21 mouse cellular contexts compared by ENCODE assay signal in genomic region chr6:38863595-38863994, GRCm38 (mm10). TPM values are rescaled to one million over a fixed set of nuclear protein-coding genes. Genes with fewer than 3 reads are reported as not detected.
DNase-seq lines count a peak whose midpoint lies in the region; ATAC-seq and TF ChIP-seq lines count a peak whose summit lies in the region.
"Had no signal": no experiment of that assay in that cellular context is flagged by ENCODE, and none has a peak within 500 bp of the region (broad histone marks: within the 10 kb centered on the region; RNA-seq: fewer than 3 reads in every experiment).

No protein-coding gene starts in this region.

- in situ Hi-C loops in ES-E14 (cut with MboI; ENCODE audit: low sequenced_read_pairs in 2 of 2, unreplicated experiment in 2 of 2): no loop called here

- TF ChIP-seq CTCF in liver, postnatal 0 days (IDR thresholded peaks at IDR 0.05; ENCODE audit: low read depth): no peak
- no peak for TF ChIP-seq CTCF in cerebellum, adult 2 months (IDR thresholded peaks at IDR 0.05; ENCODE audit: borderline replicate concordance, insufficient read depth, low read depth, low read length)

- H3K4me3 ChIP-seq in intestine, embryonic 14.5 days (ENCODE audit: low read depth, low read length): no peak overlapping the region
- no peak overlapping the region for H3K4me3 ChIP-seq in intestine, embryonic 15.5 days (replicated peaks)
- no peak overlapping the region for H3K4me3 ChIP-seq in ES-E14 (ENCODE audit: insufficient read depth in 1 of 2, low read depth in 1 of 2, low read length in 2 of 2, poor library complexity in 1 of 2, severe bottlenecking in 1 of 2)
- no peak overlapping the region for H3K4me3 ChIP-seq in embryonic facial prominence, embryonic 14.5 days (ENCODE audit: low read depth, low read length)
- H3K4me3 ChIP-seq in liver, postnatal 0 days (ENCODE audit: low read depth, low read length): no peak overlapping the region
- no peak overlapping the region for H3K4me3 ChIP-seq in cerebellum, adult 2 months (replicated peaks; ENCODE audit: insufficient read depth, low read depth, low read length)
- H3K4me3 ChIP-seq: erythroblast, embryonic 14.5 days; forebrain, embryonic 15.5 days; heart, adult 2 months; heart, embryonic 15.5 days; hindbrain, embryonic 15.5 days; limb, embryonic 13.5 days; megakaryocyte, embryonic 14.5 days; stomach, embryonic 15.5 days had no signal

- no peak for TF ChIP-seq EP300 in liver, postnatal 0 days (IDR thresholded peaks at IDR 0.05; ENCODE audit: low read depth)

- H3K27ac ChIP-seq in intestine, embryonic 14.5 days (ENCODE audit: low read depth): no peak overlapping the region
- no peak overlapping the region for H3K27ac ChIP-seq in intestine, embryonic 15.5 days
- H3K27ac ChIP-seq in ES-E14 (ENCODE audit: insufficient read depth, low read depth, low read length, poor library complexity, severe bottlenecking): no peak overlapping the region
- no peak overlapping the region for H3K27ac ChIP-seq in embryonic facial prominence, embryonic 14.5 days (replicated peaks; ENCODE audit: low read depth, low read length)
- H3K27ac ChIP-seq in liver, postnatal 0 days (ENCODE audit: low read depth): no peak overlapping the region
- H3K27ac ChIP-seq in cerebellum, adult 2 months (ENCODE audit: insufficient read depth, low read length): no peak overlapping the region
- H3K27ac ChIP-seq: forebrain, embryonic 15.5 days; heart, adult 2 months; heart, embryonic 15.5 days; hindbrain, embryonic 15.5 days; limb, embryonic 13.5 days; stomach, embryonic 15.5 days had no signal

- no peak overlapping the region for H3K4me2 ChIP-seq in intestine, embryonic 14.5 days (ENCODE audit: low read length)
- no peak overlapping the region for H3K4me2 ChIP-seq in intestine, embryonic 15.5 days (replicated peaks)
- no peak overlapping the region for H3K4me2 ChIP-seq in embryonic facial prominence, embryonic 14.5 days (ENCODE audit: low read depth, low read length)
- H3K4me2 ChIP-seq in liver, postnatal 0 days (ENCODE audit: low read depth, low read length): no peak overlapping the region
- H3K4me2 ChIP-seq: forebrain, embryonic 15.5 days; heart, embryonic 15.5 days; hindbrain, embryonic 15.5 days; limb, embryonic 13.5 days; stomach, embryonic 15.5 days had no signal

- WGBS in intestine, embryonic 14.5 days: 45% methylated on average over 3 of the region's 3 CpGs
- 32% methylated on average over 3 of the region's 3 CpGs for WGBS in intestine, embryonic 15.5 days
- WGBS in embryonic facial prominence, embryonic 14.5 days: 23% methylated on average over 3 of the region's 3 CpGs
- 54% methylated on average over 3 of the region's 3 CpGs for WGBS in liver, postnatal 0 days (ENCODE audit: insufficient replicate concordance)
- 66% methylated on average over 3 of the region's 3 CpGs for WGBS in cerebellum, adult 2 months

- DNase-seq in intestine, embryonic 14.5 days (ENCODE audit: low spot score): peak; percentile 49
- DNase-seq in ES-E14 (ENCODE audit: low read depth, low spot score): no peak
- peak; percentile 50 for DNase-seq in embryonic facial prominence, embryonic 14.5 days (ENCODE audit: low spot score)
- no peak for DNase-seq in liver, postnatal 0 days
- no peak for DNase-seq in cerebellum, adult 2 months
- DNase-seq in thymus, adult 18-20 months: no peak
- DNase-seq: cerebellum, postnatal 10 days; gastrocnemius, postnatal 25 days; heart, adult 2 months; heart, postnatal 4 days; kidney, adult 11 months; lung, postnatal 10 days; right cerebral cortex, postnatal 14 days had no signal

- peaks cover 7% of the 10 kb centered on the region for H3K4me1 ChIP-seq in intestine, embryonic 14.5 days (replicated peaks; ENCODE audit: control insufficient read depth, insufficient read depth, low read length)
- H3K4me1 ChIP-seq in intestine, embryonic 15.5 days (replicated peaks): peaks cover 30% of the 10 kb centered on the region
- H3K4me1 ChIP-seq in ES-E14 (ENCODE audit: control insufficient read depth in 2 of 2, insufficient read depth in 2 of 2, low read length in 2 of 2, poor library complexity in 1 of 2): no peaks in the 10 kb centered on the region
- H3K4me1 ChIP-seq in embryonic facial prominence, embryonic 14.5 days (ENCODE audit: control insufficient read depth, insufficient read depth, low read length): peaks cover 10% of the 10 kb centered on the region; the same call in 1 of the 2 replicates
- H3K4me1 ChIP-seq in liver, postnatal 0 days (ENCODE audit: insufficient read depth): peaks cover 53% of the 10 kb centered on the region
- no peaks in the 10 kb centered on the region for H3K4me1 ChIP-seq in cerebellum, adult 2 months (ENCODE audit: control insufficient read depth, insufficient read depth, low read length)

- H3K36me3 ChIP-seq in intestine, embryonic 14.5 days (ENCODE audit: control insufficient read depth, insufficient read depth, low read length): no peaks in the 10 kb centered on the region
- no peaks in the 10 kb centered on the region for H3K36me3 ChIP-seq in intestine, embryonic 15.5 days
- H3K36me3 ChIP-seq in ES-E14 (ENCODE audit: control insufficient read depth, insufficient read depth, low read length, poor library complexity, severe bottlenecking): no peaks in the 10 kb centered on the region
- no peaks in the 10 kb centered on the region for H3K36me3 ChIP-seq in embryonic facial prominence, embryonic 14.5 days (ENCODE audit: control insufficient read depth, insufficient read depth, low read length)
- peaks cover 2% of the 10 kb centered on the region; the same call in 1 of the 2 replicates for H3K36me3 ChIP-seq in liver, postnatal 0 days (replicated peaks; ENCODE audit: insufficient read depth, low read length)
- H3K36me3 ChIP-seq: forebrain, embryonic 15.5 days; heart, embryonic 15.5 days; hindbrain, embryonic 15.5 days; limb, embryonic 13.5 days; stomach, embryonic 15.5 days had no signal

- H3K27me3 ChIP-seq in intestine, embryonic 14.5 days (replicated peaks; ENCODE audit: control insufficient read depth, insufficient read depth, low read length): no peaks in the 10 kb centered on the region
- H3K27me3 ChIP-seq in intestine, embryonic 15.5 days (replicated peaks): no peaks in the 10 kb centered on the region
- no peaks in the 10 kb centered on the region for H3K27me3 ChIP-seq in embryonic facial prominence, embryonic 14.5 days (replicated peaks; ENCODE audit: control insufficient read depth, insufficient read depth, low read length)
- no peaks in the 10 kb centered on the region for H3K27me3 ChIP-seq in liver, postnatal 0 days (ENCODE audit: insufficient read depth, low read length)
- no peaks in the 10 kb centered on the region for H3K27me3 ChIP-seq in cerebellum, adult 2 months (ENCODE audit: control insufficient read depth, insufficient read depth, low read length)
- H3K27me3 ChIP-seq: forebrain, embryonic 15.5 days; heart, embryonic 15.5 days; hindbrain, embryonic 15.5 days; limb, embryonic 13.5 days; megakaryocyte, embryonic 14.5 days; stomach, embryonic 15.5 days had no signal

- TF ChIP-seq POLR2A in cerebellum, adult 2 months (IDR thresholded peaks at IDR 0.05; ENCODE audit: borderline replicate concordance, insufficient read depth, low read length): no peak

- H3K9ac ChIP-seq in intestine, embryonic 14.5 days (ENCODE audit: low read length): no peak overlapping the region
- no peak overlapping the region for H3K9ac ChIP-seq in intestine, embryonic 15.5 days
- no peak overlapping the region for H3K9ac ChIP-seq in ES-E14 (ENCODE audit: insufficient read depth, low read depth, low read length, poor library complexity, severe bottlenecking)
- no peak overlapping the region for H3K9ac ChIP-seq in embryonic facial prominence, embryonic 14.5 days (ENCODE audit: low read depth, low read length)
- no peak overlapping the region for H3K9ac ChIP-seq in liver, postnatal 0 days (replicated peaks)
- H3K9ac ChIP-seq: forebrain, embryonic 15.5 days; heart, embryonic 15.5 days; hindbrain, embryonic 15.5 days; limb, embryonic 13.5 days; stomach, embryonic 15.5 days had no signal

- no peak for ATAC-seq in intestine, embryonic 14.5 days (replicated peaks; ENCODE audit: low FRiP score, low TSS enrichment, low read depth)
- ATAC-seq in intestine, embryonic 15.5 days: no peak
- ATAC-seq in embryonic facial prominence, embryonic 14.5 days (ENCODE audit: low read depth): peak; percentile 44; the same call in 1 of the 2 replicates
- 0 out of 2 replicates have a peak, but pooled peaks have one; percentile 29 for ATAC-seq in liver, postnatal 0 days
- ATAC-seq: forebrain, embryonic 15.5 days had no signal

- H3K9me3 ChIP-seq in intestine, embryonic 14.5 days (ENCODE audit: control insufficient read depth, low read length): no peaks in the 10 kb centered on the region
- H3K9me3 ChIP-seq in intestine, embryonic 15.5 days: no peaks in the 10 kb centered on the region
- no peaks in the 10 kb centered on the region for H3K9me3 ChIP-seq in ES-E14 (ENCODE audit: control insufficient read depth, insufficient read depth, low read depth, low read length)
- H3K9me3 ChIP-seq in embryonic facial prominence, embryonic 14.5 days (ENCODE audit: control insufficient read depth, low read length): no peaks in the 10 kb centered on the region
- H3K9me3 ChIP-seq in liver, postnatal 0 days (ENCODE audit: low read length): no peaks in the 10 kb centered on the region
- H3K9me3 ChIP-seq: forebrain, embryonic 15.5 days; heart, embryonic 15.5 days; hindbrain, embryonic 15.5 days; limb, embryonic 13.5 days; megakaryocyte, embryonic 14.5 days; stomach, embryonic 15.5 days had no signal

TF ChIP-seq in ES-E14, 5 proteins besides CTCF, POLR2A, EP300 and RAD21:
- TF ChIP-seq ZC3H11A (IDR thresholded peaks at IDR 0.05; ENCODE audit: borderline replicate concordance, low read depth, low read length) (no peak), ZNF384 (IDR thresholded peaks at IDR 0.05; ENCODE audit: low read depth, low read length) (peak; percentile 56)

RNA-seq across cellular contexts. Expression of gene Tbxas1, which starts 11.6 kb away (rescaled TPM):
- 2.1 and 2.4 TPM in 2 replicates for polyA plus RNA-seq in intestine, embryonic 14.5 days (2014; fragmentation: Nextera tagmentation; extraction: Ambion mirVana)
- 3.4 and 4.0 TPM in 2 replicates for polyA plus RNA-seq in intestine, embryonic 15.5 days (2015; fragmentation: Nextera tagmentation; extraction: Ambion mirVana)
- not detected in 2 replicates for total RNA-seq in ES-E14 (2012; rRNA removed)
- 2.4 and 4.2 TPM in 2 replicates for polyA plus RNA-seq in embryonic facial prominence, embryonic 14.5 days (2014; fragmentation: Nextera tagmentation; extraction: Ambion mirVana)
- polyA plus RNA-seq in liver, postnatal 0 days (2015; fragmentation: Nextera tagmentation; extraction: Ambion mirVana): 10.3 and 10.6 TPM in 2 replicates
- 1.2 TPM in 2 replicates for polyA plus RNA-seq in cerebellum, adult 2 months (2012; rRNA removed)

RNA-seq across cellular contexts. Expression of gene Hipk2, which starts 12.4 kb away (rescaled TPM):
- 24.7 and 27.9 TPM in 2 replicates for polyA plus RNA-seq in intestine, embryonic 14.5 days (2014; fragmentation: Nextera tagmentation; extraction: Ambion mirVana)
- 20.2 and 23.3 TPM in 2 replicates for polyA plus RNA-seq in intestine, embryonic 15.5 days (2015; fragmentation: Nextera tagmentation; extraction: Ambion mirVana)
- total RNA-seq in ES-E14 (2012; rRNA removed): 7.0 and 9.0 TPM in 2 replicates
- polyA plus RNA-seq in embryonic facial prominence, embryonic 14.5 days (2014; fragmentation: Nextera tagmentation; extraction: Ambion mirVana): 9.3 and 10.7 TPM in 2 replicates
- 9.6 and 9.7 TPM in 2 replicates for polyA plus RNA-seq in liver, postnatal 0 days (2015; fragmentation: Nextera tagmentation; extraction: Ambion mirVana)
- polyA plus RNA-seq in cerebellum, adult 2 months (2012; rRNA removed): 34.3 and 36.6 TPM in 2 replicates

Comparison
In these comparisons a context has a peak if more than half of its experiments do, and no peak if none do; other contexts are left out.
1. ATAC-seq: peak in embryonic facial prominence, embryonic 14.5 days (single experiment) and liver, postnatal 0 days (single experiment); none in intestine, embryonic 14.5 days (single experiment) and intestine, embryonic 15.5 days (single experiment).
2. DNase-seq: peak in intestine, embryonic 14.5 days (single experiment) and embryonic facial prominence, embryonic 14.5 days (single experiment); none in ES-E14 (single experiment), liver, postnatal 0 days (single experiment), cerebellum, adult 2 months (0 of 2) and thymus, adult 18-20 months (0 of 2).